Comparison of ENCODE assay signal across 21 mouse cellular contexts in genomic region chr2:36204595-36204994, GRCm38 (mm10). TPM values are rescaled to one million over a fixed set of nuclear protein-coding genes. Genes with fewer than 3 reads are reported as not detected.
DNase-seq lines count a peak whose midpoint lies in the region; ATAC-seq and TF ChIP-seq lines count a peak whose summit lies in the region.
"Had no signal": no experiment of that assay in that cellular context is flagged by ENCODE, and none has a peak within 500 bp of the region (broad histone marks: within the 10 kb centered on the region; RNA-seq: fewer than 3 reads in every experiment).

No protein-coding gene starts in this region.

- TF ChIP-seq EP300 in liver, postnatal 0 days (IDR thresholded peaks at IDR 0.05; ENCODE audit: low read depth), result no peak

- H3K27me3 ChIP-seq in liver, embryonic 12.5 days (replicated peaks), result peaks cover 68% of the 10 kb centered on the region
- H3K27me3 ChIP-seq in liver, postnatal 0 days (ENCODE audit: insufficient read depth, low read length), result peaks cover 42% of the 10 kb centered on the region
- H3K27me3 ChIP-seq in liver, embryonic 15.5 days, result peaks cover 70% of the 10 kb centered on the region
- H3K27me3 ChIP-seq: Patski had no signal

- no peaks in the 10 kb centered on the region for H3K36me3 ChIP-seq in liver, embryonic 12.5 days
- no peaks in the 10 kb centered on the region for H3K36me3 ChIP-seq in liver, postnatal 0 days (replicated peaks; ENCODE audit: insufficient read depth, low read length)
- H3K36me3 ChIP-seq in liver, embryonic 15.5 days (replicated peaks), result no peaks in the 10 kb centered on the region
- H3K36me3 ChIP-seq: embryonic facial prominence, embryonic 15.5 days; forebrain, embryonic 10.5 days; heart, embryonic 13.5 days; hindbrain, embryonic 15.5 days had no signal

- ATAC-seq in liver, embryonic 12.5 days, result peak; percentile 51
- ATAC-seq in liver, postnatal 0 days, result no peak
- ATAC-seq in liver, embryonic 15.5 days (ENCODE audit: insufficient read depth), result peak; percentile 33
- ATAC-seq: forebrain, embryonic 16.5 days; Patski had no signal

- H3K27ac ChIP-seq in liver, embryonic 12.5 days, result no peak overlapping the region
- H3K27ac ChIP-seq in liver, postnatal 0 days (ENCODE audit: low read depth), result no peak overlapping the region
- H3K27ac ChIP-seq in liver, embryonic 15.5 days (replicated peaks), result no peak overlapping the region
- H3K27ac ChIP-seq: embryonic facial prominence, embryonic 15.5 days; forebrain, embryonic 10.5 days; gastrocnemius, adult 2 months; heart, embryonic 13.5 days; hindbrain, embryonic 15.5 days had no signal

- no peak overlapping the region for H3K9ac ChIP-seq in liver, embryonic 12.5 days
- H3K9ac ChIP-seq in liver, postnatal 0 days (replicated peaks), result no peak overlapping the region
- H3K9ac ChIP-seq in liver, embryonic 15.5 days, result no peak overlapping the region
- H3K9ac ChIP-seq: embryonic facial prominence, embryonic 15.5 days had no signal

- no peaks in the 10 kb centered on the region for H3K9me3 ChIP-seq in liver, embryonic 12.5 days (replicated peaks)
- H3K9me3 ChIP-seq in liver, postnatal 0 days (ENCODE audit: low read length), result no peaks in the 10 kb centered on the region
- H3K9me3 ChIP-seq in liver, embryonic 15.5 days (replicated peaks), result no peaks in the 10 kb centered on the region
- H3K9me3 ChIP-seq: embryonic facial prominence, embryonic 15.5 days; forebrain, embryonic 10.5 days; heart, embryonic 13.5 days; hindbrain, embryonic 15.5 days had no signal

- no peak for TF ChIP-seq CTCF in liver, postnatal 0 days (IDR thresholded peaks at IDR 0.05; ENCODE audit: low read depth)

- no peak overlapping the region for H3K4me3 ChIP-seq in liver, embryonic 12.5 days
- H3K4me3 ChIP-seq in liver, postnatal 0 days (ENCODE audit: low read depth, low read length), result no peak overlapping the region
- no peak overlapping the region for H3K4me3 ChIP-seq in liver, embryonic 15.5 days (replicated peaks)
- H3K4me3 ChIP-seq: embryonic facial prominence, embryonic 15.5 days; erythroblast, embryonic 14.5 days; forebrain, embryonic 10.5 days; hindbrain, embryonic 15.5 days had no signal

- peaks cover 56% of the 10 kb centered on the region for H3K4me1 ChIP-seq in liver, embryonic 12.5 days
- H3K4me1 ChIP-seq in liver, postnatal 0 days (ENCODE audit: insufficient read depth), result peaks cover 22% of the 10 kb centered on the region
- peaks cover 56% of the 10 kb centered on the region for H3K4me1 ChIP-seq in liver, embryonic 15.5 days (replicated peaks)

- 20% methylated on average over 4 of the region's 4 CpGs for WGBS in liver, embryonic 12.5 days (ENCODE audit: insufficient replicate concordance)
- 48% methylated on average over 4 of the region's 4 CpGs for WGBS in liver, postnatal 0 days (ENCODE audit: insufficient replicate concordance)
- WGBS in liver, embryonic 15.5 days (ENCODE audit: insufficient replicate concordance), result 21% methylated on average over 4 of the region's 4 CpGs

- DNase-seq in liver, postnatal 0 days, result no peak
- peak; percentile 73 for DNase-seq in ZHBTc4 (ENCODE audit: low read depth, low spot score)
- DNase-seq in B cell, adult 2 months, result no peak
- DNase-seq in thymus, adult 18-20 months, result no peak
- no peak for DNase-seq in kidney, postnatal 10 days
- DNase-seq: adrenal gland, adult 8-10 months; adrenal gland, postnatal 36 days; cerebellum, adult 2 months; cerebellum, postnatal 10 days; gastrocnemius, adult 2 months; gastrocnemius, postnatal 25 days; heart, postnatal 36 days had no signal

- no peak overlapping the region for H3K4me2 ChIP-seq in liver, embryonic 12.5 days
- H3K4me2 ChIP-seq in liver, postnatal 0 days (ENCODE audit: low read depth, low read length), result no peak overlapping the region
- H3K4me2 ChIP-seq in liver, embryonic 15.5 days, result no peak overlapping the region

RNA-seq across cellular contexts. Expression of gene Ptgs1, which starts 25.6 kb away (rescaled TPM):
- 21.1 and 21.4 TPM in 2 replicates for polyA plus RNA-seq in liver, embryonic 12.5 days (2016; fragmentation: Nextera tagmentation; extraction: Ambion mirVana)
- 24.7 and 25.3 TPM in 2 replicates for polyA plus RNA-seq in liver, postnatal 0 days (2015; fragmentation: Nextera tagmentation; extraction: Ambion mirVana)
- polyA plus RNA-seq in liver, embryonic 15.5 days (2015; fragmentation: Nextera tagmentation; extraction: Ambion mirVana), result 20.9 and 22.8 TPM in 2 replicates
